Mouse (Mus musculus): ENCODE measurements around the gene Rhot1. TPM values are rescaled to one million over a fixed set of nuclear protein-coding genes. Genes with fewer than 3 reads are reported as not detected.

The Rhot1 gene
- polyA plus RNA-seq, 1 experiment from 2014 or later, result 24.6 TPM

GRCm38 (mm10) chr11:80199773-80200172, 9.0 kb upstream of the Rhot1 start:
- peaks cover 2% of the 10 kb centered on the region; the same call in 1 of the 2 replicates for H3K4me1 ChIP-seq (ENCODE audit: insufficient read depth)
- TF ChIP-seq EP300 (IDR thresholded peaks at IDR 0.05; ENCODE audit: low read depth), result no peak
- TF ChIP-seq CTCF (IDR thresholded peaks at IDR 0.05; ENCODE audit: low read depth), result peak; percentile 51
- H3K27ac ChIP-seq (ENCODE audit: low read depth), result 0 out of 2 replicates have a peak overlapping the region, but pooled peaks have one; percentile 30
- no peak overlapping the region for H3K9ac ChIP-seq (replicated peaks)
- no peak overlapping the region for H3K4me2 ChIP-seq (ENCODE audit: low read depth, low read length)
- H3K36me3 ChIP-seq (replicated peaks; ENCODE audit: insufficient read depth, low read length), result peaks cover 8% of the 10 kb centered on the region
- DNase-seq, result no peak
- WGBS (ENCODE audit: insufficient replicate concordance), result 86% methylated on average over 2 of the region's 2 CpGs
- no peaks in the 10 kb centered on the region for H3K9me3 ChIP-seq (ENCODE audit: low read length)
- ATAC-seq, result peak; percentile 21; the same call in 1 of the 2 replicates
- no peaks in the 10 kb centered on the region for H3K27me3 ChIP-seq (ENCODE audit: insufficient read depth, low read length)
- no peak overlapping the region for H3K4me3 ChIP-seq (ENCODE audit: low read depth, low read length)

- 90% methylated on average over 1 of the region's 1 CpGs for WGBS (ENCODE audit: insufficient replicate concordance)
- H3K36me3 ChIP-seq (replicated peaks; ENCODE audit: insufficient read depth, low read length), result peaks cover 5% of the 10 kb centered on the region; the same call in 1 of the 2 replicates
- H3K4me1 ChIP-seq (ENCODE audit: insufficient read depth), result peaks cover 2% of the 10 kb centered on the region; the same call in 1 of the 2 replicates
- no peak overlapping the region for H3K9ac ChIP-seq (replicated peaks)
- TF ChIP-seq CTCF (IDR thresholded peaks at IDR 0.05; ENCODE audit: low read depth) (peak; percentile 73), EP300 (IDR thresholded peaks at IDR 0.05; ENCODE audit: low read depth) (no peak)
- ATAC-seq, result no peak
- no peak for DNase-seq
- H3K27me3 ChIP-seq (ENCODE audit: insufficient read depth, low read length), result no peaks in the 10 kb centered on the region
- H3K4me3 ChIP-seq (ENCODE audit: low read depth, low read length), result no peak overlapping the region
- no peak overlapping the region for H3K4me2 ChIP-seq (ENCODE audit: low read depth, low read length)
- no peak overlapping the region for H3K27ac ChIP-seq (ENCODE audit: low read depth)
- no peaks in the 10 kb centered on the region for H3K9me3 ChIP-seq (ENCODE audit: low read length)
These were observed 8.5 kb upstream of the Rhot1 start for GRCm38 (mm10) chr11:80200326-80200725.

- H3K27me3 ChIP-seq (ENCODE audit: insufficient read depth, low read length), result no peaks in the 10 kb centered on the region
- no peak overlapping the region for H3K4me3 ChIP-seq (ENCODE audit: low read depth, low read length)
- H3K4me1 ChIP-seq (ENCODE audit: insufficient read depth), result peaks cover 2% of the 10 kb centered on the region; the same call in 1 of the 2 replicates
- 55% methylated on average over 6 of the region's 6 CpGs for WGBS (ENCODE audit: insufficient replicate concordance)
- H3K36me3 ChIP-seq (replicated peaks; ENCODE audit: insufficient read depth, low read length), result peaks cover 5% of the 10 kb centered on the region; the same call in 1 of the 2 replicates
- H3K4me2 ChIP-seq (ENCODE audit: low read depth, low read length), result peak overlapping the region; percentile 36
- peak overlapping the region; percentile 86 for H3K27ac ChIP-seq (ENCODE audit: low read depth)
- no peak for DNase-seq
- ATAC-seq, result peak; percentile 55
- no peak for TF ChIP-seq CTCF (IDR thresholded peaks at IDR 0.05; ENCODE audit: low read depth)
- TF ChIP-seq EP300 (IDR thresholded peaks at IDR 0.05; ENCODE audit: low read depth), result no peak
- peak overlapping the region; percentile 44; the same call in 1 of the 2 replicates for H3K9ac ChIP-seq (replicated peaks)
- no peaks in the 10 kb centered on the region for H3K9me3 ChIP-seq (ENCODE audit: low read length)
These were observed 6.5 kb upstream of the Rhot1 start for GRCm38 (mm10) chr11:80202296-80202695.

GRCm38 (mm10) chr11:80204037-80204436, 4.8 kb upstream of the Rhot1 start:
- 75% methylated on average over 3 of the region's 3 CpGs for WGBS (ENCODE audit: insufficient replicate concordance)
- no peak overlapping the region for H3K9ac ChIP-seq (replicated peaks)
- H3K27me3 ChIP-seq (ENCODE audit: insufficient read depth, low read length), result no peaks in the 10 kb centered on the region
- ATAC-seq, result no peak
- H3K4me3 ChIP-seq (ENCODE audit: low read depth, low read length), result no peak overlapping the region
- H3K9me3 ChIP-seq (ENCODE audit: low read length), result no peaks in the 10 kb centered on the region
- TF ChIP-seq CTCF (IDR thresholded peaks at IDR 0.05; ENCODE audit: low read depth) (no peak), EP300 (IDR thresholded peaks at IDR 0.05; ENCODE audit: low read depth) (no peak)
- no peak overlapping the region for H3K27ac ChIP-seq (ENCODE audit: low read depth)
- H3K4me1 ChIP-seq (ENCODE audit: insufficient read depth), result peaks cover 2% of the 10 kb centered on the region; the same call in 1 of the 2 replicates
- H3K4me2 ChIP-seq (ENCODE audit: low read depth, low read length), result no peak overlapping the region
- H3K36me3 ChIP-seq (replicated peaks; ENCODE audit: insufficient read depth, low read length), result no peaks in the 10 kb centered on the region; the same call in 1 of the 2 replicates
- DNase-seq, result no peak

GRCm38 (mm10) chr11:80204941-80205340, 3.9 kb upstream of the Rhot1 start:
- no peak for TF ChIP-seq CTCF (IDR thresholded peaks at IDR 0.05; ENCODE audit: low read depth)
- TF ChIP-seq EP300 (IDR thresholded peaks at IDR 0.05; ENCODE audit: low read depth), result no peak
- no peaks in the 10 kb centered on the region for H3K27me3 ChIP-seq (ENCODE audit: insufficient read depth, low read length)
- DNase-seq, result no peak
- no peak for ATAC-seq
- H3K36me3 ChIP-seq (replicated peaks; ENCODE audit: insufficient read depth, low read length), result no peaks in the 10 kb centered on the region
- no peak overlapping the region for H3K27ac ChIP-seq (ENCODE audit: low read depth)
- H3K4me2 ChIP-seq (ENCODE audit: low read depth, low read length), result no peak overlapping the region
- no peak overlapping the region for H3K4me3 ChIP-seq (ENCODE audit: low read depth, low read length)
- WGBS (ENCODE audit: insufficient replicate concordance), result 60% methylated on average over 5 of the region's 5 CpGs
- H3K4me1 ChIP-seq (ENCODE audit: insufficient read depth), result peaks cover 3% of the 10 kb centered on the region
- no peak overlapping the region for H3K9ac ChIP-seq (replicated peaks)
- H3K9me3 ChIP-seq (ENCODE audit: low read length), result no peaks in the 10 kb centered on the region

- Histone ChIP-seq H3K4me2 (ENCODE audit: low read depth, low read length) (peak overlapping the region; percentile 47), H3K27ac (ENCODE audit: low read depth) (no peak overlapping the region), H3K36me3 (replicated peaks; ENCODE audit: insufficient read depth, low read length) (0 out of 2 replicates have a peak, but pooled peaks cover 2% of the 10 kb centered on the region), H3K9me3 (ENCODE audit: low read length) (no peaks in the 10 kb centered on the region), H3K4me3 (ENCODE audit: low read depth, low read length) (no peak overlapping the region), H3K27me3 (ENCODE audit: insufficient read depth, low read length) (no peaks in the 10 kb centered on the region), H3K9ac (replicated peaks) (no peak overlapping the region), H3K4me1 (ENCODE audit: insufficient read depth) (peaks cover 10% of the 10 kb centered on the region)
- TF ChIP-seq EP300 (IDR thresholded peaks at IDR 0.05; ENCODE audit: low read depth) (no peak; the same call in 1 of the 2 replicates), CTCF (IDR thresholded peaks at IDR 0.05; ENCODE audit: low read depth) (no peak)
- WGBS (ENCODE audit: insufficient replicate concordance), result 38% methylated on average over 7 of the region's 7 CpGs
- DNase-seq (no peak), ATAC-seq (no peak; the same call in 1 of the 2 replicates)
These were observed 357 bp upstream of the Rhot1 start for GRCm38 (mm10) chr11:80208465-80208859.
